Mouse (Mus musculus): ENCODE data around the gene Usp24.

DNA sequence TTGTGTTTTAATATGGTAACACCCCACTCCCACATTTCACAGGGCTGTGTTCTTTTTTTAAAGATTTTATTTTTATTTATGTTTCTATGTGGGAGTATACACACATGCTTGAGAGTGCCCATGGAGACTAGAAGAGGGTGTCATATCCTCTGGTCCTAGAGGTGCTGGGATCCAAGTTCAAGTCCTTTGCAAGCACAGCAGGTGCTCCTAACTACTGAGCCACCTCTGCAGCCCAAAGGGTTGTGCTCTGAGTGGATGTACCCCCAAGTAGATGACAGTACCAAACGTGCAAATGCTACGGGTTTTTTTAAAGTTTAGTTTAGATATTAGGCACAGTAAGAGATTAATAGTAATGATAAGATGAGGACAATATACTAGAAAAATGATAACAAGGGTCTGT is 119.4 kb downstream of the Usp24 start:
- no peak for TF ChIP-seq CTCF (IDR thresholded peaks at IDR 0.05; ENCODE audit: insufficient read depth, low read depth, low read length)
- TF ChIP-seq POLR2A (IDR thresholded peaks at IDR 0.05; ENCODE audit: insufficient read depth, low read depth, low read length) = no peak
